Mouse (Mus musculus) heart, postnatal 0 days (tissue): ENCODE measurements around the gene Coch. TPM values are rescaled to one million over a fixed set of nuclear protein-coding genes. Genes with fewer than 3 reads are reported as not detected.
A peak's percentile ranks its signal among the peaks of the same experiment; 100 is the strongest.

Experiments used
- ATAC-seq: fragments of 200-750 bp; cut with Nextera tagmentation; 2 replicates; pipeline ENCODE4 v1.8.0; 2017; ENCODE audit warnings: low read depth, moderate number of reproducible peaks, moderate library complexity; ENCODE audit not compliant: insufficient read depth
- DNase-seq: peaks from one replicate; pipeline ENCODE4 v3.0.0-alpha.2; 2016; ENCODE audit warnings: low spot score
- H3K27ac ChIP-seq: fragments of 300-500 bp; sonication (generic); 2 replicates; pipeline ENCODE4 v1.5.1; 2014; ENCODE audit warnings: low read depth, mild to moderate bottlenecking
- H3K27me3 ChIP-seq: fragments of 300-500 bp; sonication (generic); 2 replicates; pipeline ENCODE4 v1.6.1; 2014; ENCODE audit warnings: low read length, mixed read lengths; ENCODE audit not compliant: control insufficient read depth, insufficient read depth
- H3K36me3 ChIP-seq: fragments of 300-500 bp; sonication (generic); replicated peaks from 2 replicates; pipeline ENCODE4 v1.6.1; 2014; ENCODE audit warnings: low read length, mixed read lengths; ENCODE audit not compliant: control insufficient read depth, insufficient read depth
- H3K4me1 ChIP-seq: fragments of 300-500 bp; sonication (generic); 2 replicates; pipeline ENCODE4 v1.6.1; 2014; ENCODE audit warnings: antibody characterized with exemption; ENCODE audit not compliant: control insufficient read depth, insufficient read depth
- H3K4me2 ChIP-seq: fragments of 300-500 bp; sonication (generic); 2 replicates; pipeline ENCODE4 v1.6.1; 2014; ENCODE audit warnings: low read depth, mild to moderate bottlenecking, low read length, moderate library complexity
- H3K4me3 ChIP-seq: fragments of 300-500 bp; sonication (generic); 2 replicates; pipeline ENCODE4 v1.5.1; 2014; ENCODE audit warnings: low read depth, low read length
- H3K9ac ChIP-seq: fragments of 300-500 bp; sonication (generic); replicated peaks from 2 replicates; pipeline ENCODE4 v1.6.1; 2014; ENCODE audit warnings: low read depth, low read length, mixed read lengths
- H3K9me3 ChIP-seq: fragments of 300-500 bp; sonication (generic); replicated peaks from 2 replicates; pipeline ENCODE4 v1.6.1; 2016; ENCODE audit warnings: low read length; ENCODE audit not compliant: control insufficient read depth
- CTCF ChIP-seq: IDR thresholded peaks from 2 replicates; pipeline ENCODE4 v1.5.1; 2016; ENCODE audit warnings: antibody characterized with exemption, control low read depth, low read depth
- EP300 ChIP-seq: IDR thresholded peaks from 2 replicates; pipeline ENCODE4 v1.6.1; 2016; ENCODE audit warnings: antibody characterized with exemption, low read depth
- WGBS: fragments of 180-500 bp; shearing (Covaris S2); extraction: QIAGEN DNeasy Blood & Tissue Kit; methylation state at CpG from one replicate; pipeline ENCODE4 v1.1.7; 2014; 5-methylcytosine and 5-hydroxymethylcytosine counted together
- polyA plus RNA-seq: library from polyadenylated mRNA; unstranded; fragments of >200 nt; fragmentation: Nextera tagmentation; extraction: Ambion mirVana; gene quantifications from 2 replicates; pipeline ENCODE4 v1.2.1, GENCODE M21; 2015
- total RNA-seq: library from RNA; depleted of rRNA; stranded (reverse); fragments of >200 nt; gene quantifications from 2 replicates; pipeline ENCODE4 v1.2.3, GENCODE M21; 2014; ENCODE audit warnings: low replicate concordance; rRNA removed

Gene Coch
- total RNA-seq (1.1 and 5.5 TPM in 2 replicates), polyA plus RNA-seq (0.84 and 0.90 TPM in 2 replicates)

- WGBS: under 1% methylated on average over 76 of the region's 79 CpGs
- Histone ChIP-seq H3K4me2 (peak within 1 kb of the TSS; percentile 96), H3K9me3 (no peaks in the 10 kb centered on the region), H3K36me3 (no peaks in the 10 kb centered on the region), H3K9ac (no peak within 1 kb of the TSS), H3K27me3 (peaks cover 49% of the 10 kb centered on the region), H3K27ac (no peak within 1 kb of the TSS), H3K4me3 (peak within 1 kb of the TSS; percentile 63), H3K4me1 (peaks cover 4% of the 10 kb centered on the region; the same call in 1 of the 2 replicates)
- ATAC-seq (peak; percentile 63), DNase-seq (no peak)
- no peak for TF ChIP-seq EP300
- TF ChIP-seq CTCF: 0 out of 2 replicates have a peak, but pooled peaks have one; percentile 1
These were observed at the start of gene Coch for GRCm38 (mm10) chr12:51593229-51594029. TSS of gene Coch (plus strand) at chr12:51593341.

DNA sequence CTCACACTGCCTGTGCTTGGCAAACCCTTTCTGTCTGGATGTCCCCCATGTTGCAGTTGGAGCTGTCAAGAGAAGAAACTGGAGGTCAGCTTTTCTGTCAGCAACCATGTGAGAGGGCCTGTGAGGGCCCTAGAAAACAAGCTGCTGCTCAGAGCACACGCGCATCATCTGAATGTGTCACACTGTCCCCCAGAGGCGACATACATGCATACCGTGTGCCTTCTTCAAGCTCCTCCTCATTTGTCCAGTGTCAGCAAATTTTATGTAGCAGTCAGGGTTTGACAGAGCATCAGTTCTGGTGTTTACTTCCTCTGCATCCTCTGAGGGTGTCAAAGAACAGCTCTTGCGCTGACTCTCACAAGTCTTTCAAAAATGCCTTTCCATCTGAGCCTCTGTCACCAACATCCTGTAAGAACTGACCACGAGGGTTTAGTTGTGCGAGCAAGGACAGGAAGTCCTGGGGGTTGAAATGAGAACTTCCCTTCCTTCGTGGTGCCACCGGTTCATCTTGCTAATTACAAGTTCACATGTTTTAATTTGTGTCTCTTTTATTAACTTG, 49.7 kb upstream of the Coch start:
- DNase-seq (no peak), ATAC-seq (no peak)
- H3K27me3 ChIP-seq: no peaks in the 10 kb centered on the region
- H3K27ac ChIP-seq: no peak overlapping the region
- WGBS: 66% methylated on average over 9 of the region's 9 CpGs
- no peak overlapping the region for H3K4me2 ChIP-seq
- H3K4me3 ChIP-seq: no peak overlapping the region
- peaks cover 7% of the 10 kb centered on the region; the same call in 1 of the 2 replicates for H3K9me3 ChIP-seq
- no peaks in the 10 kb centered on the region for H3K36me3 ChIP-seq
- H3K4me1 ChIP-seq: no peaks in the 10 kb centered on the region
- TF ChIP-seq CTCF (no peak), EP300 (no peak)
- no peak overlapping the region for H3K9ac ChIP-seq

DNA sequence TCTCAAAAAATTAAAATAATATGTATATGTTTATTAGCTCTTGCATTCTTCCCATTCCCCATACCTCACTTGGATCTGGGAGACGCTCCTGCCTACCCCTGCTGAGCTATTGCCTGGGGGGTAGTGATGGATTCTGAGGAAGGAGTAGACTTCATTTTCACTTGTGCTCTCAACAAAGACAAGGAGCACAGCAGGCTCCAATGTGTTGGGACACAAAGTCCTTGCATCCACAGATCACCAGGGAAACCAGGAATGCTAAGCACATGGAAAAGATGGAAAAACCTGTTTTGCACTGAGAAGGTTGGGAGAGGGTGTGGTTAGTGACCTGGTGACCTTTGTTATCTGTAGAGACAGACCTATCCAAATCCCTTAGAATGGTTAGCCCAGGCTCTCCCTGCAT, 38.1 kb upstream of the Coch start:
- WGBS: 74% methylated on average over 1 of the region's 1 CpGs
- Histone ChIP-seq H3K4me3 (no peak overlapping the region), H3K4me2 (no peak overlapping the region), H3K27ac (no peak overlapping the region), H3K27me3 (no peaks in the 10 kb centered on the region), H3K9me3 (no peaks in the 10 kb centered on the region), H3K36me3 (no peaks in the 10 kb centered on the region), H3K4me1 (no peaks in the 10 kb centered on the region), H3K9ac (no peak overlapping the region)
- ATAC-seq: no peak
- DNase-seq: no peak
- TF ChIP-seq EP300: no peak
- no peak for TF ChIP-seq CTCF

DNA sequence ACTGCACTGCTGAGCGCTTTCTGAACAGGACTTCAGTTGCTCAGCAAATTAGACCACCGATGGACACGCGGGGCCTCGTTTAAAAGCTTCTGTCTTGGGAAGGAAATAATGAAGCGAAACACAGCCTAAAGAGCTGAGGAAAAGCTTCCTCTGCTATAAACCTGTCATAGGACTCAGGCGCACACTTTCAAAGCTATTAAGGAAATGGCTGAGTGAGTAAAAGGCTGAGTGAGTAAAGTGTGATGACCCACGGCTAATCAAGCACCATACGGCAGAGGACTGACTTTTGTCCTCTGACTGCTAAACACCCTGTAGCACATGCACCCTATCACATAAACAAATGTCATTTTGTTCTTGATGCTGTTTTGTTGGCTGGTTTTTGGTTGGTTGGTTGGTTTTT, 31.7 kb upstream of the Coch start:
- no peak overlapping the region for H3K4me2 ChIP-seq
- no peak for ATAC-seq
- no peaks in the 10 kb centered on the region for H3K9me3 ChIP-seq
- TF ChIP-seq EP300: no peak
- TF ChIP-seq CTCF: no peak
- H3K4me1 ChIP-seq: no peaks in the 10 kb centered on the region
- H3K36me3 ChIP-seq: no peaks in the 10 kb centered on the region
- no peak overlapping the region for H3K4me3 ChIP-seq
- 83% methylated on average over 9 of the region's 9 CpGs for WGBS
- DNase-seq: no peak
- H3K9ac ChIP-seq: no peak overlapping the region
- no peak overlapping the region for H3K27ac ChIP-seq
- no peaks in the 10 kb centered on the region for H3K27me3 ChIP-seq

DNA sequence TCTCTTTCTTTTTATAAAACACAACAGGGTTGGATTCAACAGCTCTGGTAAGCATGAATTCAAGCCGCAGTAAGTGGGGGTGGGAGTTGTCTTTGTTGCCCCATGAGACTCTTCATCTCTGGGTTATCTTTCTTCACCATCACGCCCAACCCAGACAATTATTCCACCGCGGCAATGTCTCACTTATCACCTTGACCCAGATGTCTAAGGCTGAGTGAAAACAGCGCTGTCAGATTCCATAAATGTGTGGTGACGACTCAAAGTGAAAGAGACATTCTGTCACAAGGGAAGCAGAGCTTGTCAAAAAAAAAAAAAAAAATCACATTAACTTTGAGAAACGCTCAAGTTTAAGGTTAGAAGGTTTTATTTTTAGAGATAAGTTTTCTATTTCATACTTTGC, 25.9 kb upstream of the Coch start:
- H3K4me1 ChIP-seq: no peaks in the 10 kb centered on the region
- no peaks in the 10 kb centered on the region for H3K9me3 ChIP-seq
- H3K4me2 ChIP-seq: no peak overlapping the region
- no peak for ATAC-seq
- no peak overlapping the region for H3K9ac ChIP-seq
- DNase-seq: no peak
- no peaks in the 10 kb centered on the region for H3K27me3 ChIP-seq
- no peak overlapping the region for H3K27ac ChIP-seq
- WGBS: 37% methylated on average over 7 of the region's 7 CpGs
- no peaks in the 10 kb centered on the region for H3K36me3 ChIP-seq
- TF ChIP-seq CTCF (no peak), EP300 (no peak)
- no peak overlapping the region for H3K4me3 ChIP-seq
